Mouse (Mus musculus) urinary bladder, postnatal 36 days (tissue): Measurements from ENCODE around the gene Tvp23a.

Experiments
- DNase-seq, 2 experiments: peaks; one replicate each; pipeline ENCODE4 v3.0.0; 2022; ENCODE audit warnings: low spot score in 2 of 2, mixed read lengths in 1 of 2

The Tvp23a gene

DNA sequence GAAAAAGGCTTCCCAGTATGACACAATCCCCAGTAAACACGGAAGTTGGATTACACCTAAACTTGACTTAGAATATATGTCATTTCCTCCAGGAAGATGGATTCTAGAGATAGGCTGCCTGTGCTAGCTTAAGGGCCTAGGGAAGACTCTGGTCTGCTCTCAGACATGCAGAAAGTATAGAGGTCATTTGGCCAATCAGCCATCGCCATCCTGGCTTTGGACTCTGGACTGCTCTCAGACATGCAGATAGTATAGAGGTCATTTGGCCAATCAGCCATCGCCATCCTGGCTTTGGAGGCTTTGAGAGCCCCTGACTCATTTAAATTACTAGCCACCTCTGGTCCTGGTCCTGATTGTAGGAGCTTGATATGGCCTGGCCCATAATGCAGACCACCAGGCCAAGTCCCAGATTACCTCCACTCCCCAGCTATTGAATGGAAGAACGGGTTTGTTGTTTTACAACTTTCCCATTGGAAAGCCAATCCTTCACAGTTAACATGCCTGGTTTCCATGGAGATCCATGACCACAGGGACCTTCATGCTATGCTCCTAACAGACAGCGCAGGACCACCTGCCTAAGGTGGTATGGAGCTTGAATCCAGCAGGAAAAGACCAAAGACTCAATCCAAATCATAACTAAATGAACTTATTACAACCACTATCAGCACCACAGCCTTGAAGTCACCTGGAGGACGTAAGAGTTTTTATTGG is 6.9 kb upstream of the Tvp23a start:
- DNase-seq: no peak

DNA sequence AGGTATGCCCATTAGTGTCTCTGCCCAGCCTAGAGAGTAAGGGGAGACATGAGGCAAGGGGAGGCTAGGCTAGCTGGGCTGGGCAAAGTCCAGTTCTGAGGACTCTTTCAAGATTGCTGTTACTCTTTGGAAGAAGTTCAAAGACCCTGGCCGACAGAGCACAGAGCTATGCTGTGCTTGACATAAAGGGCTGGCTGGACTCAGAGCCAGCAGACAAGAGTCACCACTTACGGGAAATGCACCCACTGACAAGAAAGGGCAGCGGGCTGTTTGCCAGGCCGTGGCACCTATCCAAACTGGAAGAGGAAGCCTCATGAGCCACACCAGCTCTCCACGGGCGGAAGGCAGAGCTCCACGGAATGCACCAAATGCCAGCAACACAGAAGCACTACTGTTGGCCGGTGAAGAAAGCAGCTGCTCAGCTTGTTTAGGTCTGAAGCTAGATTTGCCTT is 5.3 kb upstream of the Tvp23a start:
- peak; percentile 28 to 55 for DNase-seq

DNA sequence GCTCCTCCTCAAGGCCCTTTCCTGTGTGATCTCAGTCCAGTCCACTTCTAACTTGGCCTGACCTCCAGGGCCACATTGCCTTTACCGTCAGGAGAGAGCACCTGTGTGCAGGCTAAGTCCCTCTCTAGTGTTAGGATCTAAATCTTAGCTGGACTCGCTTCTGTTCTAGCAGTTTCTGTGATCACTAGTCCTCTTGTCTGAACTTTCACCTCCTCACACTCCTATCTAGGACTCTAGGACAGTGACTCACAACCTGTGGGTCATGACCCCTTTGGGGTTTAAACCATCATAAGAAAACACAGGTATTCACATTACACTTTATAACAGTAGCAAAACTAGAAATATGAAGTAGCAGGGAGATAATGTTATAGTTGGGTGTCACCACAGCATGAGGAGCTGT is 4.7 kb upstream of the Tvp23a start:
- no peak for DNase-seq

DNA sequence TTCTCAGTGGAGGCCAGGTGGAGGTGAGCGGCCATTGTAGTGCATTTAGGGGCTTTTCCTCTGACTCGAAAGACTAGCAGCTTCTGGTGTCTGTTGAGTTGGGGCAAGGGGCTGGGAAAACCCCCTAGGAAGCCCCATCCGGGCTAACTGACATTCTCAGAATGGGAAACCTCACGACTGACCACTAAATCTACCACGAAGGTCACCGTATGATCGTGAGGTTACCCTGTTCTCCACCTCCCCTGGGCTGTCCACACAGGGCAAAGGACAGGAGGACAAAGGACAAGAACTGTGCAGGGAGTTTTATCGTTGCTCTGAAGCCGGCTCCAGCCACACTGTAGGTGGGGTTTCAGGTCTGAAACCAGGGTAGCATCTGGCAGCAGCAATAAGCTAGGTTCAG is 1.8 kb upstream of the Tvp23a start:
- DNase-seq: no peak

DNA sequence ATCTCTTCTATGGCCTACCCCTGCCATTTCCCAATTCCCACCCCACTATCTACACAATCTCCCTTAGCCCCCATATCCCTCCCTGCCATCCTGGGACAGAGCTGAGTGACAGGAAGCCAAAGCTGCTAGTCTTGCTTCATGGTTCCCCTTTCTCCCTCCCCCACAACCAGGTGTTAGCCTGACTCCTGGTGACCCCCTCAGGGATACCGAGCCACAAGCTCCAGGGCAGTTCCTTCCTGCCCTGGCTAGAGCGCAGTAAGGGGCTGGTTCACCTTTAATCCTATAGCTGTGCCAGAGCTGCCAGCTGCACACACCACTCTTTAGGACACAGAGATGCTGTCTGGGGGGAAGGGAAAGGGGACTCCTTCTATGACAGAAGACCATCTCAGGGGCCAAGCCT is 619 bp upstream of the Tvp23a start:
- no peak for DNase-seq

DNA sequence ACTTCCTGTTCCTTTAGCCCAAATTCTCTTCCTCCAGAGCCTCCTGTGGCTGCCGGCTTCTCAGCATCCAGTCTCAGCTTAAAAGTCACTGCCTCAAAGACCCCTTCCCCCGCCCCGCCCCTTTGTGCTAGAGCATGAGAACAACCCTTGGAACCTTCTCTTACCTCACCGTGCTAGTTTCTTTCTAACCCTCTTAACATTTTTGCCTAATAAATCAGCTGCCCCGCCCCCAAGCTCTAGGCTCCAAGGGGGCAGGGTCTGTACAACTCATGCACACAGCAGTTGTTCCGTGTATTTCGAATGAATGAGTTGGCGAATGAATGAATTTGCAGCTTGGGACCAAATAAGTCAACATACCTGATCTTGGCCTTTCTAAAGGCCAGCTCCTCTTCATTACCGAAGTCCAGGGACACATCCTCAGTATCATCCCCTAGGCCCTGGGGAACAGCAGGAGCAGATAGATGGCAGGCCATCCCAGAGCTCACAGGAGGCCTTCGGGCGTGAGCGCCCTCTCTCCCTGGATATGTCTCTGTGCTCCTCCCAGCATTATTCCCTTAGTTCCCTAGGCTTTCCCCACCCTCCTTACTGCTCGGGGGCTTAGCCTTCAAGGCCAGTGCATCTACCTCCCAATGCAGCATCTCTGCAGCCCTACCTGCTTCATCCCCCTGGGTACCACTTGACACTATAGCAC is 444 bp downstream of the Tvp23a start:
- DNase-seq: no peak

DNA sequence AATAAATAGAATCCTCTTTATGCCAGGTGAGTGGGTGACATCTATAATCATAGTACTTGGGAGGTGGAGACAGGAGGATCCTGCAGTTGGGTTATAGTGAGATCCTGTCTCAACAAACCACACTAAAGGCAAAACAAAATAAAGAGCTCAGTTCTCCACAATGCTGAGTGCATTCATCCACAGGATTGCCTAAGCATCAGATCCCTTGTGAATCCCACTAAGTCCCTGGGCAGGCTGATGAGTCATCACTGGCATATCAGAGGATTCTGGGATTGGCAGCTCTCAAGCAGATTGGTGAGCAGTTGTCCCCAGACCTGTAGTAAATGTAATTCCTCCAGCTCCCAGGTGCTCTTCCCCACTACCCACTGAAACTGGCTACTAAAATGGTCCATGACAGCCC is 3.4 kb downstream of the Tvp23a start:
- DNase-seq: no peak

DNA sequence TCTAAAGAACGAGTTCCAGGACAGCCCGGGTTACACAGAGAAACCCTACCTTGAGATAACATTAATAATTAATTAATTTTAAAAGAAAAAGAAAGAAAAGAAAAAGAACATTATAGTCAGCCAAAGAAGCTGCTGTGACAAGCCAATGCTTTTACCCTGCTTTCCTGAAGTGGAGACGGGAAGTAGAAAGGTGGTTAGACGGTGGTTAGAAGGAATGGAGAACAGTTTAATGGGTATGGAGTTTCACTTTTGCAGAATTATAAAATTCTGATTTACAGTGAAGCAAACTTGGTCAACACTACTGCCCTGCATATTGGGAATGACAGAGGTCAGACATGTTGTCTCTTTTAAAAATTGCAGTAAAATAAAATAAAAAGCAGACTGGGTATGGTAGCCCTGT is 5.4 kb downstream of the Tvp23a start:
- no peak for DNase-seq

DNA sequence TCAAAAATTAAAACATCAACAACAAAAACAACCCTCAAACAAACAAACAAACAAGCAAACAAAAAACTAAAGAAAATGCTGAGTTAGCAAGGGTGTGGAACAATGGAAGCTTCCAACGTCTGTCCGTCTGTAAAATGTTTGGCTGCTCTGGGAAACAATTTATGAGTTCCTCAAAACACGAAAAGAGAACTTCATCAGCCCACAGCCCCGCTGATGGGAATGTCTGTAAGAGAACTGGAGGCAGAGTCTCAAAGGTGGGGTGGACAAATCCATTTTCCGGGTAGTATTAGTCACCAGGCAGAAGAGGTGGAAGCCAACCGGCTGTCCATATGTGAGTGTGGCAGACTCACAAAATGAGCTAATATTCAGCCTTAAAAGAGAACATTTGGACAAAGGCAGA is 5.8 kb downstream of the Tvp23a start:
- no peak for DNase-seq

DNA sequence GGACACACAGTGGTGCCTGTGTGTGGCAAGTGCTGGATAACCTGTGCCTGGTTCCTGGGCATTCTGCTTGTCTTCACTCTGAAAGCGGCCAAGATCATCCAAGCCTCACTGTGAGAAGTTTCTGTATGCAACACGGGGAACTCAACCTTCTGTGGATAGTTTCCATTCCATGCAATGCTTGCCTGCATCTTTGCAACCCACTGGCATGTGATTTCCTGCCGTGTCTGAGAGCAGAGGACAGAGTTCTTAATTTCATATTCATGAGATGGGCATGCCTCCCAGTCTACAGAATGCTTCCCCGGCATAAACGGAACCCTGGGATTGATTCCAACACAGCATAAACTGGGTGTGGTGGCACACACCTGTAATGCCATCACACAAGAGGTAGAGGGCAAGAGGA is 9.1 kb downstream of the Tvp23a start:
- DNase-seq: no peak

DNA sequence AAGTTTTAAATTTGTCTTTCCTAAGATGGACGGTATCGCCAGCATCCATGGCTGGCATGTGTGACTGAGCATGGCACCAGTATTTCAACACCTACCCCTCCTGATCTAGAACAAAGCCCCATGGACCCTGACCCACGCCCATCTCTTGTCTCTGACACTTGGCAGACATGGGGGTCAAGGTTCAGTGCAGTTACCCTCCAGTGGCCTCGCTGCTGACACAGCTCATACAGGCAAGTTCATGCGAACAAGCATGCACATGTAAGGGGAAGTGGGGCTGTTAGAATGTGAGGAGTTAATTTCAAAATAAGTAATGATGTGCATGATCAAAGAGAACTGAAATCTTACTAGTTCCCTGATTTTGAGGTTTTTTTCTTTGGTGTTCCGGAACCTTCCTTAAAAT is 11.0 kb downstream of the Tvp23a start:
- no peak for DNase-seq

DNA sequence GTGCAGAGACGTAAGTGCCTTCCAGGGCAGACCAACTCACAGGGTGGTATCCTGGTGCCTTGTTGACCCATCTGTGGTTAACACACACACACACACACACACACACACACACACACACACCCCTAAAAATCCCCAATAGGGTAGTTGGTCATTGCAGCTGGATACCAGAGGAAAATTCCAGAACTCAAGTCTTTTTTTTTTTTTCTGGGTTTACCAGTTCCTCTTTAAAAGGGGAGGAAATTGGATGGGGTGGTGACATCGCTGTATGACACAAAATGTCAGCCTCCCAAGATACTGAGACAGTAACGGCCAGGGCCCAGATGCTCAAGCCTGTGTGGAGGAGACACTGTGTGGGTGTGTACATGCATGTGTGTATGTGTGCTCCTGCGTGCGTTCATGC is 13.8 kb downstream of the Tvp23a start:
- no peak for DNase-seq

DNA sequence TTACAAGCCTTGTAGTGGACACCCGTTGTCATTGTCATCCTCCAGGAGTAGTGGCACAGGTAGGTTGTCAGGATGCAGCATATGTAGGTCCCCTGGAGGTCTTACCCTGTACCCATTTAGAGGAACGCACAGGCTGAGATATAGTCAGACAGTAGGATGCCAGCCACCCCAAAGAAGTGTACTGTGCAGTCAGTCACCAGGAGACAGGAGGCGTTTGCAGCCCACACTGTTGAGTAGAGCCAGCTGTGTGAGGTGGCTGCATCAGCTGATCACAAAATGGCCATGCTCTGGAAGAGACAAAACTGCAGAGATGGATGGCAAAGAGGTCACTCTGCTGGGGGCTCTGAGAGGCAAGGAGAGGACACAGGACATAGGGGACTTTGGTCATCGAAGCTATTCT is 14.8 kb downstream of the Tvp23a start:
- no peak for DNase-seq

DNA sequence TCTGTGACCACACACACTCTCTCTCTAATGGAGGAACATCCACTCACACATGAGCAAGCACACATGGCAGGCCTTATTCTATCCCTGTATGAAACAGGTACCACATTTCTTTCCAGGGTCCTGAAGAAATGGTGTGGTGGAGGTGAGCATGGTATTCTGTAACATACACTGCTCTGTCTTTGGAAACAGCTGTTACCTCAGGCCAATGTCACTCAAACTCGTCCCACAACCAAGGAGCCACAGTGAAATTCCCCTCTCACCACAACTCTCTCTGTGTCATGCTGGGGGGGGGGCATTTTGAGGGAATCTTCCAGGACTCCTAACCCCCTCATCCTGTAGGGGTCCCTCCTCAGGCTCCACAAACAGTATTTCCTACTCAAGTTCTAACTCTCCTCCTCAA is 15.3 kb downstream of the Tvp23a start:
- no peak for DNase-seq

DNA sequence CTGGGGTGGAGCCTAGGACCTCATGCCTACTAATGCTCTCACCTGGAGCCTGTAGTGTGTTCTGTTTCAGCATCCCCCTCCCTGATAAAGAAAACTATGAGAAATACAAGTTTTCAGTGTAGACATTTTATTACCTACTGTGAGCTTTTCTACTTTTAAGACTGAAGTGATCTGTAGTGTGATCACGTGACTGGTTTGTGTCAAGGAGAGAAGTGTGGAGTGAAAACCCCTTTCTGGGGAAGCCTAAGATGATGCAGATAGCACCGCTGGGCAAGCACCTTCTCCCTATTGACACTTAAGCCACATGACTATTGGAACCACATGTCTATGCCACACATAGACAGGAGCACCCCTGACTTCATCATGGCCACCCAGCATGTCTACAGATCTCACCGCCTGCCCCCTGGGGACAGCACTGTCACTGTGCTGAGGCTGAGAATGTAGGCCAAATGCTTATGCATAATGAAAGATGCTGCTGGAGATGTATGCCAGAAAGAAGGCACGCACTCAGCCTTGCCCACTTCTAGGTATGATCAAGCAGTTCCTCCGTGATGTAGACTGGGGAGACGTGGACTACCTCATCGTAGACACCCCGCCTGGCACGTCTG is 26.6 kb downstream of the Tvp23a start:
- no peak for DNase-seq

DNA sequence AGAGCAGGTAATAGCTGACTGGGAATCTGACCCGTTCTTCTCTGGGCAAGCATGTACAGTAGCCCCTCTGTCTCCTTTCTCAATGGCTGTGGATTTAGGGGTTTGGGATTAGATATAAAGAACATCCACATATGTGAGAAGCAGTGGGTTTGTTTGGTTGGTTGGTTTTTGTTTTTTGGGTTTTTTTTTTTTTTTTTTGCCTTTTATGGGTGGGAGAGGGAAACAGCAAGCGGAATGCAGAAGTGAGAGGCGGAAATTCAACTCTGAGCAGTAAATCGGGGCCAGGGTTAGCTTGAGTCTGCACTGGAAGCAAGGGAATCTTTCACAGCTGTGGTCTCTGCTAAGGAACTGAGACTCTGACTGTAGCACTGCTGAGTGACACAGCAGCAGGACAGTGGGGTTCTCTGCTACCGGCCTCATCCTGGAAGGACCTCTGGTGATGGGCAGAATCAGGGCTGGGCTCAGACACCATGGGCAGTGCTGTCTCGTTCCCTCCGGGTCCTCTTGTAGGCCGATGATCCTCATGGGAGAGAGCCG is 29.4 kb downstream of the Tvp23a start:
- DNase-seq: no peak

DNA sequence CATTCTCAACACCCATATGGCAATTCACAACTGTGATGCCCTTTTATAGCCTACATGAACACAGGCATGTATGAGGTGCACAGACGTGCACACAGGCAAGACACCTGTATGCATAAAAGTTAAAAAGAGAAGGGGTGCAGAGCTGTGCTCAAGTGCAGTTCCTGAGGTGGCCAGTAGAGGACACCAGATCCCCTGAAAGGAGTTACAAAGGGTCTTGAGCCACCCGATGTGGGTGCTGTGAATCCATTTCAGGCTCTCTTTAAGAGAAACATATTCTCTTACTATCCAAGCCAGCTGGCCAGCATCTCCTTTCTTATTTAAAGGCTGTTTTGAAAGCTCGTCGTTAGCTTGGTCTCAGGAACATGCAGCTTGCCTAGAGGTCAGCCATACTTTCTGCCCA is 30.3 kb downstream of the Tvp23a start:
- DNase-seq: no peak

DNA sequence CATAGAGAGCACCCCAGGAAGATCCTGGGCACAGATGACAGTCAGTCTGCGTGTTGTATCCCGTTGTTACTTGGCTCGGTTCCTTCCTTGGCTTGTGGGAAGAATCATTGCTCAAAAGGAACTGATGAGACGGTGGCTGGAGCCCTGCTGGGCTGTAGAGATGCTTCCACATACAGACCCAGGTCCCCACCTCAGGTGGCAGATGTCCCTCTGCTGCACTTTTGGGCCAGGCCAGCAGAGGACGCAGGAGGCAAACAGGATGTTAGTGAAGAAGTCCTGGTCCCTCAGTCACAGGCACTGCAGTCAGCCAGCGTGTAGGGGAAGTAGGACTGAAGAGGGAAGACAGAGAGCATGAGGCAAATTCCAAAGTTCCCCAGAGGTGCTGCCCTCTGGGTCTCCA is 31.2 kb downstream of the Tvp23a start:
- no peak for DNase-seq

DNA sequence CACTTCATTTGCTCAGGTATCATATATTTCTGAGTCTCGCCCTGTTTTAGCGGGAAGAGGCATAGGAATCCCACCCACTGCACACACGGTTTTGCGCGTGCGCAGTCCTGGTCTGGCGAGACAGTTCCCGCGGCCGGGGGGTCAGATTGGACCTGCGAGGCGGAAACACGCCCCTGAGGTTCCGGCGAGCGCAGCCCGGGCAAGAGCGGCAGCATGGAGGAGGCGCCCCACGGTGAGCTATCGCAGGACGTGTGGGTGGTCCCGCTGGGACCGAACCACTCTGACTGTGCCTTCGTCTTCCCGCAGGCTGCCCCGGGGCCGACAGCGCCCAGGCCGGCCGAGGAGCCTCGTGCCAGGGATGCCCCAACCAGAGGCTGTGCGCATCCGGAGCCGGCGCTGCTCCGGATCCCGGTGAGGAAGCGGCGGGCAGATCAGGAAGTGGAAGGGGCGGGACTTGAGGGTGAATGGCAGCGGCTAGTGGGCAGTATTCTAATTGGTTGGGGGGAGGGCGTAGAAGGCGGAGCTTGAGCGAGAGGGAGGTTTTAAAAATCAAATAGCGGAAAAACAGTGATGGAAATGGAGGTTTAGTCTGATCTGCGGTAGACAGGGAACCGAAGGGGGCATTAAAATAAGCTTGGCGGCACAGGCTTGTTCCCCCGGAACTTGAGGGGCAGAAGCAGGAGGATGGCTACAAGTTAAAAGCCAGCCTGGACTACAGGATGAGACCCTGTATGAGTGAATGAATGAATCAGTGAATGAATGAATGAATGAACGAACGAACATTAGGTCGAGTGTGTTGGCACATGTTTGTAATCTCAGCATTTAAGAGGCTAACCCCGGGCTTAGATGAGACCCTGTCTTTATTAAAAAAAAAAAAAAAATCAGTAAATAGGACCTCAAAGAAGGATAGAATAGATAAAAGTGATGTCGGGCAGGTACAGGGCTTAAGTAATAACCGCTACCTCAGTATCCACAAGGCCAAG is 35.1 kb downstream of the Tvp23a start, which contains the start of gene Nubp1:
Gene Nubp1, plus strand, starts transcription at position 185 of the 983 bp plus-strand sequence.
- peak; percentile 90 to 91 for DNase-seq

DNA sequence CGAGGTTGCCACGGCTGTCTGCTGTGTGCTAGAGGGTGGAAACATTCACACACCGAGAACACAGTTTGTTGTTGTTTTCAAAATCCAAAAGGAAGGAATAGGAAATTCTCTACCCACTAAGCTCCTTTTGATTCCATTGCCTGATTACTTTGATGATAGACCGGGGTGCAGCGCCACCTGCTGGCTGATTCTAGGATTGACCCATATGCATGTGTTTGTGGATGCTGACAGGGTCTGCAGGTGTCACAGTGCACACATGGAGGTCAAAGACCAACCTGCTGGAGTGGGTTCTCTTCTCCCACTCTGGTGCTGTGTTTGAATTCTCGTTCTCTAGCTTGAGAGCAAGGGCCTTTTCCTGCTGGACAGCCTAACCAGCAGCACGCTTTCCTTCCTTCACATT is 48.0 kb downstream of the Tvp23a start:
- peak; percentile 79 to 80 for DNase-seq

DNA sequence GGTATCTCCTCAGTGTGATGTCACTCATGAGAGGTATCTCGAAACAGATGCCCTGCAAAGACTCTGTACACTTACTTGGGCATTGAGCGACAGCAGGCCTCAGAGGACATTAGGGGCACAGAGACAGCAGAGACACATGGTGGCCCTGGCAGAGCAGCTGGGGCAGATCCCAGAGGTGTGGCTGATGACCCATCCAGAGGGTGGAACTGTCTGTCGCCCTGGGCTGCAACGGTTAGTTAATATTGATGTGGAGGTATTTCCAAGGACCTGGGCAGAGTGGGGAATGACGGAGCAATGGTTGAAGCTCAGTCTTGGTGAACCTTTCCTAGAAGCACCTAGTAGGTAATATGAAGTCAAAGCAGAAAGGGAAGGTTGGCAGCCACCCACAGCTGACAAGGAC is 48.4 kb downstream of the Tvp23a start:
- no peak for DNase-seq
